Mouse (Mus musculus): ENCODE measurements around the gene Slc27a2.

GRCm38 (mm10) chr2:126623138-126623537 is 70.9 kb downstream of the Slc27a2 start:
- TF ChIP-seq POLR2A (IDR thresholded peaks at IDR 0.05; ENCODE audit: borderline replicate concordance, extremely low read depth, low read depth, low read length) (no peak), CTCF (IDR thresholded peaks at IDR 0.05; ENCODE audit: insufficient read depth, low read length) (no peak)

Data from lung, adult 2 months (tissue).